Mouse (Mus musculus) spleen, postnatal 14 days (tissue): Measurements from ENCODE around the gene Cps1.

ENCODE experiments used
- DNase-seq, 2 experiments: peaks; one replicate each; pipeline ENCODE4 v3.0.0; 2021 to 2022; ENCODE audit warnings: low spot score in 2 of 2

The Cps1 gene

DNA sequence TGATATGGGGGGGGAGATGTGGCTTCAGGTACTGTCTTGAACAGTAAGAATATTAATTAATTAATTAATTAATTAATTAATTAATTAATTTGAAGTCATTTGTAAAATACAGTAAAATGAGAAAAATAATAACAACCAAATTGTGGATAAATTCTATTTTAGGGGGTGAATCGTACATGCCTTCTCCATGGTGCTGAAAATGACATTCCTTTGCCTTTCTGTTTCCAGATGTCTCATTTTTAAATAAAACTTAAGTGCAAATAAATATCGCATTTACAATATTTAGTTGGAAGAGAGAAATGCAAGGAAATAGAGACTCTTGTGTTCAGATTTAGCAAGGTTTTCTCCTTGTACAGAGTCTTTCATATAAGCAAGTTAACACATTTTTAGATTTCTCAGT lies 112.0 kb downstream of the Cps1 start:
- DNase-seq = no peak

DNA sequence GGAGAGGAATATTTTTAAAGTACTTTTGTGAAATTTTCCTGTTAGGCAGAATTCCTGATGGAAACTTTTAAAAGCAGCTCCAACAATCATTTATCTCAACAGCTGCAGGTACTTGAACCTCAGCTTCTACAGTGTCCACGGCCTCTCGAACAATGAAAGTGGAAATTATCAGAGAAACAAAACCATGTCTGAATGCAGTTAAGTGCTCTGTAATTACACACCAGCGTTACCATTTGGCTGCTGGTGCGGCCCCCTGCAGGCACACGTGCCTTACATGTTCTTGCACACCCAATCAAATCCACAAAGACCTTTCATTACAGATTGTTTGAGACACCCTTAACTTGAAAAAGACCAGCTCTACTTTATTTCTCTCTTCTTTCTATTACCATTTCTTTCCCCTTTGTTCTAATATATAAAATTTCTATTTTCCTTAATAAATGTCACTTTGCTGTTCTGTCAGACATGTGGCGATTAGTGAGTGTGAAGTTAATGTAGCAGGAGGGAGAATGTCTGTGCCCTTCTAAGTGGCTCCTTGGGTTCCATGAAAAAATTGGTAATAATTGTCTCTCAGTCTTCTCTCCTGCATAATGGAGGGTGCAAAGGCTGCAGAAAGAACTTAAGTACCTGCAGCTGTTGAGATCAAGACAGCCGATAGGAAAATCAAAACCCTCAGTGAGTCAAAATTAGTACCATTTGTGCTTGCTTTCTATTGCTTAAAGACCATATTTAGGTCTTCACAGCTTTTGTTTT lies 112.8 kb downstream of the Cps1 start:
- no peak for DNase-seq

DNA sequence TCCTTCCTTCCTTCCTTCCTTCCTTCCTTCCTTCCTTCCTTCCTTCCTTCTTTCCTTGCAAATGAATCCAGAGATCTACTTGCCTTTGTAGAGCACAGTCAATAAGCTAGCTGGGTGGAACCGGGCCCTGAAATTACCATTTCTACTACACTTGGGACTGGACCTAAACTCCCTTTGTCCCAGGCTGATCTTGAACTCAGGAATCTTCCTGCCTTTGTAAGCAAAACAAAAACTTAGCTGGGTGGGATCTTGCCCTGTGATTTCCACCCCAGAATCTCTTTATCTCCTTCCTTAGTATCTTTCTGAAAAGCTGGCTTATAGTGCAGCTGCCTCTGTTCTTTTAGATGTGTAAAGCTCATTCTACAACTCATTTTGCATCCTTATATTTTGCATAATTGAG lies 115.6 kb downstream of the Cps1 start:
- DNase-seq = no peak

DNA sequence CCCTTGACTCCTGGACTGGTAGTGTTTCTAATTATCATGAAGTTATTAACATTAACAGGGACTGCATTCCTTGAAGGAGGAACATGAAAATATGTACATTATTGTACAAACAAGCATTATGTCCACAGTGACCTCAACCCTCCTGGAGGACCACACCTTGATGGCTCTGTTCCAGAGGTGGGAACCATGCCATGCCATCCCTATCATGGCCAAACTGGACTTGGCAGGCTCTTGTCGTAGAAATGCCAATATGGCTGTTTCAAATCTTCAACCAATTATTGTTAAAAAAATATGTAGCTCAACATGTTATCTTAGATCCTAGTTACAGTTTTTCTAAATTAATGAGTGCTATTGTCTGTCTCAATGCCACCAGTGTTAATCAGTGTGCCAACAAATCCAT lies 116.1 kb downstream of the Cps1 start:
- no peak for DNase-seq

DNA sequence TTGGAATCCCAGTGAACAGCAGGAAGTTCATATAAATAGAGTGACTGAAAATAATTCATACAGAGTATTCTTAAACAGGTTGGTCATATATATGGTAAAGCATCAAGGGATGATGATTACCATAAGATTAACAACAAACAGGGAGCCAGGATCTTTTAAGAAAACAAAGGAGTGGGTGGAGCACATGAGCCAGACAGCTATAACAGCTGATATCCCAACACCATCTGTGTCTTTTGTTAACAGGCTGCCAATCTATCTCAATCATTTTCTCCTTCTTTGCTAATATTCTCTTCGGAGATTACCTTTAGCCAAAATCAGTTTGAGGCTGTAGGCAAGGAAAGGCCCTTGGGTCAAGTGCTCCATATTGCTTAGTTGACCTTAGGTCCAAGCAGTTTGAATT lies 142.4 kb downstream of the Cps1 start:
- no peak for DNase-seq

DNA sequence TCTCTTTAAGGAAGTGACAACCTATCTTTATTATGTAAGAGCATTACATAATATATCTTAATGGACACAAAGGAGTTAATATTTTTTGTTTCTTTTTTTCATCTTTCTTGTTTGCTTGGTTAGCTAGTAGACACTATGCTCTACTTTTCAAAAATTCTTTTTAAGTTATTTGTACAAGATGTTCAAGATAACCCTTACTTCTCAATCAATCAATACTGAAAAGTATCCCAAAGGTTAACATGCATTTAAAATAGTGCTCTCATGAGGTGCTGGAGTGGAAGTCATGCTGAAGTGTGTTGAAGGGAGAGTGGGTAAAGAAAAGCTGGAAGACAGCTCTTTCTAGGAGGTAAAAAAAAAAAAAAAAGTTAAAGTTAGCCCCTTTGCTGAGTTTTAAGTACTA lies 145.1 kb downstream of the Cps1 start:
- DNase-seq = no peak

DNA sequence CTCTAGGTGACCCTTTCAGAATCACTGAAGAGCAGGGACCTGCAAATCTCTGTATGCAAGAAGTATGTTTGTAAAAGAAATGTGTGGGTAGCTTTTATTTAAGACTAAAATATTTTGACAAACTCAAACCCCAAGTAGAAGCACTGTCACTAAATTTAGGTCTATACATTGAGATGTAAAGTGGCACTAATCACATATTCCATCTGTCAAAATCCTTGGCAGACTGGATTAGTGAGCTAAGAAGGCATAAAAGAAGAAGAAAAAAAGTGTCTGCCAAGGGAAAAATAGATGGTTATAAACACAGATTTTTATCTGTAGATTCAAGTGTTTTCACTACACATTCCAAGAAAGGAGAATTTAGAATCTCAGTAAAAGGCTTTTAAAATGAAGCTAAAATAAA lies 145.6 kb downstream of the Cps1 start:
- DNase-seq = no peak

DNA sequence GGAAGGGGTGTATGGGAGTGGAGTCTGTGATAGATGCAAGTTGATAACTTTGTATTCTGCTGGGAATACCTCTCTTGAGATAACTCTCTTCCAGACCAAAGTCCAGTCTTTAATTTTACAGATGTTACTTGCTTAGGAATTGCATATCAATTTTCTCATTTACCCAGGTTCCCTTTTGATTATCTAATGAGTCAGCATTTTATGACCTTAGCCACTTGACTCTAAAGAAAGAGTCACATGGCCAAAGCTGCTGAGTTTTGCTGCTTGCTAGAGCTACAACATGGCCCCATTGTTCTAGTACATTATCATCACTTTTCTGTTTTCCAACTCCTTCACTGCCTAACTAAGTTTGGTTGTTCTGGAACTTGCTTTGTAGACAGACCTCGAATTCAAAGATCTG lies 153.4 kb downstream of the Cps1 start:
- no peak for DNase-seq
